Mouse (Mus musculus): ENCODE measurements around the gene Gp9. TPM values are rescaled to one million over a fixed set of nuclear protein-coding genes. Genes with fewer than 3 reads are reported as not detected.

The Gp9 gene
- total RNA-seq, 2 experiments from 2014 or later, result 0.94 to 1.1 TPM

DNA sequence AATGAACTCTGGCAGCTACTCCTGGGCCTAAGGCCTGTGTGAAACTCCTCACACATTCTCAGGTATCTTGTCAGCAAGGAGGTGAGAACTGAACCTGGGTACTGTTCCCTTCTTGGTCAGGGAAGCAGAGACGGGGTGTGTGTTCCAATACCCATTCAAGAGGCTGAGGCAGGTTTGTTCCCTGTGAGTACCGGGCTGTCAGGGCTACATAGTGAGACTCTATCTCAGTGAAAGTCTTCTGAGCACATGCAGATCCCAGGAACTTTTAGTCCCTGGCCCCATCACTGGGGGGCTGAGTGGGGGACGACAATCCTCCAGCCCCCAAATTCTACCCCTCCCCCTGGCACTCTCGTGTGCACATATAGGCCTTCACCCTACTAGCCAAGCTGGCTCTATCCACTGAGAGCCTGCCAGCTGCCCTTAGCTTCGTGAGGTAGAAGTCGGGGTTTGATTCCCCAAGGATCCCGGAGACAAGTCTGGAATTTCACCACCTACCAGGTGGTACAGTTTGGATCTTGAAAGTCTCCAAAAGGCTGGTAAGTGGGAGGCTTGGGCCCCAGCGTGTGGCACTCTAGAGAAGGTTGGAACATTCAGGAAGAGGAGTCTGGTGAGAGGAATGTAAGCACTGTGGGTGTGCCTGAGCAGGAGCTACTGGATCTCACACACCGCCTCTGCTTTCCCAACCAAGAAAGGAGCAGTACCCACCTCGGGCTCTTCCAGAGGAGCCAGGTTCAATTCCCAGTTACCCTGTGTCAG, 2.9 kb downstream of the Gp9 start:
- no peak for DNase-seq
- intact Hi-C loops (cut with DNase I), result no loop called here

DNA sequence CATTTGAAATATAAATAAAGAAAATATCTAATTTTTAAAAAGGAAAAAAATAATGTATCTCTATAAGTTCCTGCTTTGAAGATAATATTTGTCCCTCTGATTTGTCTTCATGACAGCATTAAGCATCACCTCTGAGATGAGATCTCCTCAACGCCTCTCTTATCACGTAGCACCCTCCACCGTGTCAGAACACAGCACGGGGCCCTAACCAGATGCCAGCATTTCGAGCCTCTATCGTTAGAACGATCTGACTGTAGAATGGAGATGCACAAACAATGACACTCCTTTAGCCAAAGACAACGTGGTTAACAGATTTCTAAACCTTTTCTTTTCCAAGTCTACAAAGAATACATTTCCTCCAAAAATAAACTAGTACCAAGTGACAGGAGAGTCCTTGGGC, 6.2 kb downstream of the Gp9 start:
- DNase-seq, result no peak
- intact Hi-C loops (cut with DNase I), result no loop called here

- intact Hi-C loops (cut with DNase I), result no loop called here
- DNase-seq, result no peak
These were observed 8.7 kb downstream of the Gp9 start for GRCm38 (mm10) chr6:87786621-87787020.

DNA sequence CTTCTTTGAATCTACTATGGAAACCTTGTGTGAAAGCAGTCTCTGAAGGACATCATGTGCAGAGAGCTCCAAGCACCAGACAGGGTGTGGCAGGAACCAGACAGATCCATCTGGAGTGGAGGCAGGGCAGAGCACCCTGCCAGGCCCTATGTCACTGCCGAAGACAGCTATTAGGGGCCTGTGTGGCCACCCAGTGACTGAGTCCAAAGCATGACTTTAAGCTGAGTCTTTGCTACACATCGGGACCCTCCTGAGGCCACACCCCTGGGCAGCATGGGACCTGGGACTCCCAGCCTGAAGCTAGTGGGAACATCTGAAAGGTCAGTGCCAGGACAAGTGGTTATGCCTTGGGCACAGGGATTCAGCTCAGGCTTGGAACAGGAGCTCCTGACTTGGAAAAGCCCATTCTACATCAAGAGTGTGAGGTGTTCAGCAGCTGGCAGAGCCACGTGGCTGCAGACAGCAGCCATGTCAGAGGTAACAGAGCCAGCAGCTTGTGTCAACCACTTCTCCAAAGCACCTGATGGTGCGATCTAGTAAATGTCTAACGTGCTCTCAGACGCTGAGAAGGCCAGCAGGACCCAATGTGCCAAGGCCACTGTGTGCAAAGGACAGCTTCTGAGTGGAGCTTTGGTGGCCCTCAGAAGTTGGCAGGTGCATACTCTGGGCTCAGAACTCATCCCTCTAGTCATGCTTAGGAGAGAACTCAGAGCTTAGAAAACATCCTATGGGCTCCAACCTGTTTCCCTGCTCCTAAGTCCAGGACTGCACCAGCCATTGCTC, 9.4 kb downstream of the Gp9 start:
- intact Hi-C loops (cut with DNase I), result no loop called here

GRCm38 (mm10) chr6:87788266-87788895, 10.5 kb downstream of the Gp9 start:
- DNase-seq, result no peak
- intact Hi-C loops (cut with DNase I), result no loop called here

More for the DNA sequence above, 9.4 kb downstream of the Gp9 start:
- DNase-seq, result no peak

DNA sequence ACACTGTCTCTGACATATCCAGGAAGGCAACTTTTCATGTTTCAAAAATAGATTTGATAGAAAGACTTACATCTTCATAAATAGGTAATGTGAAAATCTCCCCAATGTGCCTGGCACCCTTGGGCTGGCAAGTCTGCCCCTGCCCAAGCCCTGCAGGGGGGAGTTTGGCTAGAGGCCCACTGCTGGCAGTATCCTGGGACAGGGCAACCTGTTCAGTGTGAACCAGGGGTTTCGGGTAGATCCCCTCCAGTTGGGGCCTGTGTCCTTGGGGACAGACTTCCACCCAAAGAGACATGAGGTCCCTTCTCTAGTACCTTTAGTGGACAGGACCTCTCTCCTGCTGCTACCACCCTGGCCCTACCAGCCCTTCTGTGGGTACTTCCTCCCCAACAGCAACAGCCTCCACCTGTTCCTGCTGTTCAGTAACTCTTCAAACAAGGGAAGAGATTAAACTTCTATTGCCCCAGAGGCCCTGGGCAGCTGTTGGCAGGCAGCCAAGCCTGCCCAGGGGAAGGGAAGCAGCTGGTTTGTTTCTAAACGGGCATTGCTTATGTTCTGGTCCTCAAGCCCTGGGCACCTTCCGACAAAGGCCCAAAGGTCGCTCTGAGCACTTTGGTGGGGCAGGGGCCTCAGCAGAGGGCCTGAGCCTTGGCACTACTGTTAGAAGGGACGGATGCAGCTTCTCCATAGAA, 11.2 kb downstream of the Gp9 start:
- DNase-seq, result no peak
- intact Hi-C loops (cut with DNase I), result no loop called here

DNA sequence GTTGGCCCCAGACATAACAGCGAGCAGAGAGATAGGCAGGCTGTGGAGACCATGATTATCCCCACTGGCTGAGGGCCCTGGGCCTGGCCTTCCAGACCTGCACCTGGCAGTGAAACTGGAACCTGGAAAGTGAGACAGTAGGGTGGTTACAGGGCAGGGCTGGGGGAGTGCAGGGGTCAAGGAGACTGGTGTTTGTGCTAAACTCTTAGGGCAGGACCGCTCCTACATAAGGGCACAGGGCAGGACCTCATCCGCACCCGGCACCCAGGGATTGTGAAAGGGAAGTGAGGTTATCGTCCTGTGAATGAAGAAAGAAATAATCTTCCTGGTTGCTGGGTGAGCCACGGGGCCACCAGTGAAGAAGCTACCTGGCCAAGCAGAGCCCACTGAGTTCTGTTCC, 11.9 kb downstream of the Gp9 start:
- intact Hi-C loops (cut with DNase I), result no loop called here
- no peak for DNase-seq

- intact Hi-C loops (cut with DNase I), result no loop called here
- DNase-seq, result no peak
These were observed 13.1 kb downstream of the Gp9 start for GRCm38 (mm10) chr6:87790779-87791480.

- no peak for DNase-seq
- intact Hi-C loops (cut with DNase I), result no loop called here
These were observed 14.0 kb downstream of the Gp9 start for GRCm38 (mm10) chr6:87791826-87792225.

DNA sequence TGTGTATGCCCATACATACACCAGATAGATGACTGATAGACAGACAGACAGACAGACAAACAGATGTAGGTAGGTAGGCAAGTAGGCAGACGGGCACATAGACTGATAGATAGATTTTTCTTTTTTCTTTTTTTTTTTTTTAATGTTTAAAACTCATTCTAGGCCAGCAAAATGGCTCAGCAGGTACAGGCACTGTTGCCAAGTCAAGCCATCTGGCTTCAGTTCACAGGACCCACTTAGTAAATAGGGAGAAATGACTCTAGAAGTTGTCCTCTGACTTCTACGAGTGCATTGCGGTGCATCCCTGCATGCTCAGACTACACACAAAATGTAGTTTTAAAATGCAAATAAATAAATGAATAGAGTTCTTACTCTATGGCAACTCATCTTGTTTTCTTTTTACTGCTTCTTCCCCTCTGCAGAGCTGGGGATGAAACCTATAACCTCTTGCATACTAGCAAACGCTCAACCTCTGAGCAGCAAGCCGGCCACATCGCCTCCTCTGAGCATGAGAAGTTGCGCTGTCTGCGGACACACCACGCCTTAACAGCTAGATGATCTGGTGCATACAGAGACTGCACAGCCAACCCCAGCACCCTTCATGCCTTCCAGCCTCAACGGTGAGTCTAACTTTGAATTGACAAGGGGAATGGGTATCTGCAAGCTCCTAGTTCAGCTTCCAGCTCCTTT, 16.1 kb downstream of the Gp9 start:
- intact Hi-C loops (cut with DNase I), result no loop called here
- no peak for DNase-seq

- no peak for DNase-seq
- intact Hi-C loops (cut with DNase I), result no loop called here
These were observed 17.7 kb downstream of the Gp9 start for GRCm38 (mm10) chr6:87795385-87796150.

DNA sequence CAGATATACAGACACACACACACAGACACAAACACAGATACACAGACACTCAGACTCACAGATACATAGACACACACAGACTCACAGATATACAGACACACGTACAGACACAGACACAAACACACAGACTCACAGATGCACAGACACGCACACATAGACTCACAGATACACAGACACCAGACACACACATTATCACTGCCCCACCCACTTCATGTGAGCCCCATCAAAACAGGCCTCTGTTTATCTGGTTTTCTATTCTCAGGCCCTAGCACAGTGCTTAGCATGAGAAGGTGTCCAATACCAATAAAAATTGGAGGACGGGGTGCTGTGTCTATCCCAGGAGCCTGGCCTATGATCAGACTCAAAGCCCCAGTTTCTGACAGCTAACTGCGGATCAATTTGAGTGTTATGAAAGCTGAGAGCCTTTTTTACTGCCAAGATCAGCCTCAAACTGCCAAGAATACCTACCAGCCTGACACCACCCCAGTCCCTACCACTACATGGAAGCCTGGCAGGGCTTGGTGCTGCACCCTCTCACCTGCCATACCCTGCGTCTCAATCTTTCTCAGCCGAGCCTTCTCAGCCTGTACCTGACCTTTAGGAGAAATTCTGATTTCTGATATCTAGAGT, 18.5 kb downstream of the Gp9 start:
- DNase-seq, result no peak
- intact Hi-C loops (cut with DNase I), result no loop called here

DNA sequence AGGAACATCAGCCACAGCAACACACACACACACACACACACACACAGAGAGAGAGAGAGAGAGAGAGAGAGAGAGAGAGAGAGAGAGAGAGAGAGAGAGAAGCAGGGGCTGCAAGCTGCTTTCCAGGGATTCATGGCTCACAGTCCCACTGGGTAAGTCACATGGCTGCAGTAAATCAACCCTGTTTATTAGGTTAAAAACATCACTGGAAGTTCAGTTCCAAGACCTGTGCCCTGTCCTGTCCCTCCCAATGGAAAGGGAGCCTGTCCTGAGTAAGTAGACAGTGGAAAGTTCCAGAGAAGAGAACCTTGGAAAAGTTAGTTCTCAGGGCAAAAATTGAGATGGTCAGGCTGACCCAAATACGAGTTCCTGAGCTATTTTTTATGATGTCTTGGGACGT, 19.4 kb downstream of the Gp9 start:
- intact Hi-C loops (cut with DNase I), result no loop called here

DNA sequence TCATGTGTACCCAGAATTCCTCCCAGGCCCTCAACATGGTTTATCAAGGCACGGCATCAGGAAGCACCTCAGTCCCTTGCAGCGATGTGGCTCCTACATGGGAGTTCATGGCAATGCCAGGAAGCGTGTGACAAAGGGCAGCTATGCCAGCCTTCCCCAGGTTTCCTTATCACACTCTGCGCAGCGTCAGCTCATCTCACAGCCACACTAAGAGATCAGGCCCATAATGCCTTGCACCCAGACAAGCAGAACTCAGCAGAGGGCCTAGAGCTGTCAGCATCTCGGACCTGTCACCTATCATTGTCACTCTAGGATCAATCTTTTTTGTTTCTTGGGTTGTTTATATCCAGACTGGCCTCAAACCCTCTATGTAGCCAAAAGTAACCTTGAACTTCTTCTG, 21.7 kb downstream of the Gp9 start:
- no peak for DNase-seq
- intact Hi-C loops (cut with DNase I), result no loop called here

More for the DNA sequence above, 19.4 kb downstream of the Gp9 start:
- DNase-seq, result no peak

- no peak for DNase-seq
- intact Hi-C loops (cut with DNase I), result no loop called here
These were observed 24.6 kb downstream of the Gp9 start for GRCm38 (mm10) chr6:87802462-87802861.

GRCm38 (mm10) chr6:87804036-87804435, 26.2 kb downstream of the Gp9 start:
- intact Hi-C loops (cut with DNase I), result no loop called here
- no peak for DNase-seq

GRCm38 (mm10) chr6:87804886-87805285, 27.0 kb downstream of the Gp9 start:
- intact Hi-C loops (cut with DNase I), result no loop called here
- DNase-seq, result no peak

DNA sequence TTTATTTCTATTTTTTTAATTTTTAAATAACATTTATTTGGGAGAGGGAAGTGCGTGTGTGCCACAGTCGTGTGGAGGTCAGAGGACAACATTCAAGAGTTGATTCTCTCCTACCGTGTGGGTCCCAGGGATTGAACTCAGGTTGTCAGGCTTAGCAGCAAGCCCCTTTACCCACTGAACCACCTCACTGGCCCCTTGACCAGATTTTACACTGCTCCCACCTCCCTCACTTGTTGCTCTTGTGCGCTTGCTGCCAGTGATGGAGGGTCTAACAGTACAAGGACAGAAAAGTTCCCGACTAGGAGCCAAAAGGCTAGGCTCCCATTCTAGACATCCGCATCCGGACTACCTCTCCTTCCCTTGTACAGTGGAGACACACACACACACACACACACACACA, 27.6 kb downstream of the Gp9 start:
- intact Hi-C loops (cut with DNase I), result no loop called here
- DNase-seq, result no peak

GRCm38 (mm10) chr6:87806028-87806427, 28.2 kb downstream of the Gp9 start:
- intact Hi-C loops (cut with DNase I), result no loop called here
- no peak for DNase-seq
